Mouse (Mus musculus) T-cell, adult 66 days (primary cell): ENCODE data around the gene Ccdc117. TPM values are rescaled to one million over a fixed set of nuclear protein-coding genes. Genes with fewer than 3 reads are reported as not detected.

Experiments used
- total RNA-seq, 2 experiments: library from RNA; stranded (reverse); gene quantifications; 3 replicates in 1 of 2; 4 replicates in 1 of 2; pipeline ENCODE4 v1.2.4; 2023

Gene Ccdc117
- 10 to 100 TPM; 40.4 to 49.0 TPM for total RNA-seq

GRCm38 (mm10) chr11:5541799-5542481 is at the start of gene Ccdc117:
Gene Ccdc117, minus strand, starts transcription at chr11:5542187.

GRCm38 (mm10) chr11:5569474-5569873 is 27.5 kb upstream of the Ccdc117 start, which contains the start of gene Ankrd36:
Gene Ankrd36, plus strand, starts transcription at chr11:5569684.

GRCm38 (mm10) chr11:5520412-5521265 is 21.3 kb downstream of the Ccdc117 start, which contains the start of gene Xbp1:
Gene Xbp1, plus strand, starts transcription at chr11:5520659.

Other genes starting within 250 kb of the Ccdc117 start
- gene Znrf3, start 97.3 kb downstream of the Ccdc117 start, total RNA-seq, result 10 to 100 TPM; 68.2 to 74.2 TPM
- 100 to 1,000 TPM in 1 of 2 experiments, 10 to 100 TPM in 1; 96.2 to 103 TPM for gene Xbp1, start 21.5 kb downstream of the Ccdc117 start, total RNA-seq
- not detected for gene Ankrd36, start 27.5 kb upstream of the Ccdc117 start, total RNA-seq
- 10 to 100 TPM; 69.3 to 82.0 TPM for gene Mrps24, start 173.5 kb upstream of the Ccdc117 start, total RNA-seq
- 10 to 100 TPM; 34.1 to 36.1 TPM for gene Urgcp, start 220.2 kb upstream of the Ccdc117 start, total RNA-seq
- 100 to 1,000 TPM; 120 to 126 TPM for gene Dbnl, start 246.3 kb upstream of the Ccdc117 start, total RNA-seq